Mouse (Mus musculus): ENCODE data around the gene Nadk. TPM values are rescaled to one million over a fixed set of nuclear protein-coding genes. Genes with fewer than 3 reads are reported as not detected.

Nadk gene
- total and polyA plus RNA-seq, 3 experiments: 162 to 204 (median 199) TPM

DNA sequence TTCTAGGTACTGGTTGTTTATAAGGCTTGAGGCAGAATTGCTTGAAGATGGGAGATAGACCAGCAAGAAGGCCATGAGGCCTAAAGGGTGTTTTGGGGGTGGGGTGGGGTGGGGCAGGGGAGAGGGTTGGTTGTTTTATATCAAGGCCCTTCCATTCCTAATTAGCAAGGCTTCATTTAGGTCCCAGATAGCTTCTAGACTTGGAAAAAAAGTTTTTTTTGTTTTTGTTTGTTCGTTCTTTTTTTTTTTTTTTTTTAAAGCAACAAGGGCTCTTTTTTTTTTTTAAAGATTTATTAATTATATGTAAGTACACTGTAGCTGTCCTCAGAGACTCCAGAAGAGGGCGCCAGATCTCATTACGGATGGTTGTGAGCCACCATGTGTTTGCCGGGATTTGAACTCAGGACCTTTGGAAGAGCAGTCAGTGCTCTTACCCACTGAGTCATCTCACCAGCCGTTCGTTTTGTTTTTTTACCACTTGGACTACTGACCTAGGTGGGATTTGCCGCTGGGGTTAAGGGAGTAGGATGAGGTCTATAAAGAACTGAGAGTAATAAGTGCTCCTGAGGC lies 44.1 kb upstream of the Nadk start:
- Histone ChIP-seq H3K4me2 (ENCODE audit: insufficient read depth, low read depth, poor library complexity, severe bottlenecking) (no peak overlapping the region), H3K4me1 (ENCODE audit: control insufficient read depth in 1 of 2, insufficient read depth in 2 of 2) (peaks cover under 1 to 13% of the 10 kb centered on the region in 2 experiments; a peak in 2 of 4 replicates), H3K27ac (ENCODE audit: insufficient read depth, low read depth) (no peak overlapping the region), H3K9ac (ENCODE audit: insufficient read depth, low read depth) (no peak overlapping the region), H3K79me2 (replicated peaks; ENCODE audit: control insufficient read depth, extremely low read depth, insufficient read depth, poor library complexity, severe bottlenecking) (peaks cover 83% of the 10 kb centered on the region), H3K4me3 (replicated peaks in 1 of 3; ENCODE audit: low read depth in 2 of 3, low read length in 2 of 3, poor library complexity in 1 of 3) (no peak overlapping the region), H3K9me3 (replicated peaks; ENCODE audit: low read length) (no peaks in the 10 kb centered on the region), H3K27me3 (replicated peaks) (no peaks in the 10 kb centered on the region), H3K36me3 (replicated peaks in 1 of 2; ENCODE audit: control insufficient read depth in 1 of 2, insufficient read depth in 1 of 2, low read length in 1 of 2) (peaks cover 10 to 58% of the 10 kb centered on the region in 2 experiments)
- TF ChIP-seq ZNF384 (IDR thresholded peaks at IDR 0.05; ENCODE audit: low read depth, low read length): peak; percentile 42; the same call in 1 of the 2 replicates
- no peak for TF ChIP-seq UBTF (IDR thresholded peaks at IDR 0.05; ENCODE audit: low read depth, low read length)
- DNase-seq (ENCODE audit: extremely low read depth): no peak
- dilution Hi-C loops (cut with MboI; ENCODE audit: extremely low pct_ligation_motif_present, extremely low pct_unique_long_range_greater_than_20kb, low sequenced_read_pairs) (no loop called here), in situ Hi-C loops (cut with MboI; ENCODE audit: low pct_ligation_motif_present, low pct_unique_long_range_greater_than_20kb, low sequenced_read_pairs) (loop anchor here (10.0 kb wide), 1 partner anchor 47 kb away; the partner anchor contains the start of gene Nadk)

- in situ Hi-C loops (cut with MboI; ENCODE audit: low pct_ligation_motif_present, low pct_unique_long_range_greater_than_20kb, low sequenced_read_pairs) (no loop called here), dilution Hi-C loops (cut with MboI; ENCODE audit: extremely low pct_ligation_motif_present, extremely low pct_unique_long_range_greater_than_20kb, low sequenced_read_pairs) (no loop called here)
- Histone ChIP-seq H3K4me2 (ENCODE audit: insufficient read depth, low read depth, poor library complexity, severe bottlenecking) (no peak overlapping the region), H3K79me2 (replicated peaks; ENCODE audit: control insufficient read depth, extremely low read depth, insufficient read depth, poor library complexity, severe bottlenecking) (peaks cover 82% of the 10 kb centered on the region), H3K4me1 (ENCODE audit: control insufficient read depth in 1 of 2, insufficient read depth in 2 of 2) (peaks cover 0 to 11% of the 10 kb centered on the region in 2 experiments; a peak in 1 of 4 replicates), H3K36me3 (replicated peaks in 1 of 2; ENCODE audit: control insufficient read depth in 1 of 2, insufficient read depth in 1 of 2, low read length in 1 of 2) (peaks cover 9 to 59% of the 10 kb centered on the region in 2 experiments), H3K27ac (ENCODE audit: insufficient read depth, low read depth) (no peak overlapping the region), H3K27me3 (replicated peaks) (no peaks in the 10 kb centered on the region), H3K9me3 (replicated peaks; ENCODE audit: low read length) (no peaks in the 10 kb centered on the region), H3K9ac (ENCODE audit: insufficient read depth, low read depth) (no peak overlapping the region), H3K4me3 (replicated peaks in 1 of 3; ENCODE audit: low read depth in 2 of 3, low read length in 2 of 3, poor library complexity in 1 of 3) (no peak overlapping the region)
- DNase-seq (ENCODE audit: extremely low read depth): no peak
- TF ChIP-seq POLR2A (IDR thresholded peaks at IDR 0.05; ENCODE audit: low read depth, low read length): peak; percentile 7; the same call in 1 of the 2 replicates
- no peak for TF ChIP-seq RCOR1 (conservative IDR thresholded peaks at IDR 0.05; ENCODE audit: low read depth, low read length)
- no peak for TF ChIP-seq HCFC1 (IDR thresholded peaks at IDR 0.05; ENCODE audit: low read depth, low read length)
Measured at GRCm38 (mm10) chr4:155522327-155522726, 39.9 kb upstream of the Nadk start.

- in situ Hi-C loops (cut with MboI; ENCODE audit: low pct_ligation_motif_present, low pct_unique_long_range_greater_than_20kb, low sequenced_read_pairs): no loop called here
- no peaks in the 10 kb centered on the region for H3K9me3 ChIP-seq (replicated peaks; ENCODE audit: low read length)
- no peak for TF ChIP-seq ZNF384 (IDR thresholded peaks at IDR 0.05; ENCODE audit: low read depth, low read length)
- TF ChIP-seq NRF1 (IDR thresholded peaks at IDR 0.05; ENCODE audit: low read depth, low read length): no peak
- no peak for TF ChIP-seq USF2 (conservative IDR thresholded peaks at IDR 0.05; ENCODE audit: low read depth, low read length)
- dilution Hi-C loops (cut with MboI; ENCODE audit: extremely low pct_ligation_motif_present, extremely low pct_unique_long_range_greater_than_20kb, low sequenced_read_pairs): no loop called here
- no peak overlapping the region for H3K4me3 ChIP-seq (replicated peaks in 1 of 3; ENCODE audit: low read depth in 2 of 3, low read length in 2 of 3, poor library complexity in 1 of 3)
- H3K27ac ChIP-seq (ENCODE audit: insufficient read depth, low read depth): no peak overlapping the region
- H3K9ac ChIP-seq (ENCODE audit: insufficient read depth, low read depth): no peak overlapping the region
- peaks cover 30 to 79% of the 10 kb centered on the region in 2 experiments for H3K36me3 ChIP-seq (replicated peaks in 1 of 2; ENCODE audit: control insufficient read depth in 1 of 2, insufficient read depth in 1 of 2, low read length in 1 of 2)
- no peaks in the 10 kb centered on the region for H3K27me3 ChIP-seq (replicated peaks)
- peaks cover 85% of the 10 kb centered on the region for H3K79me2 ChIP-seq (replicated peaks; ENCODE audit: control insufficient read depth, extremely low read depth, insufficient read depth, poor library complexity, severe bottlenecking)
- no peak for DNase-seq (ENCODE audit: extremely low read depth)
- H3K4me1 ChIP-seq (ENCODE audit: control insufficient read depth in 1 of 2, insufficient read depth in 2 of 2): peaks cover 0 to 9% of the 10 kb centered on the region in 2 experiments; a peak in 1 of 4 replicates
- H3K4me2 ChIP-seq (ENCODE audit: insufficient read depth, low read depth, poor library complexity, severe bottlenecking): no peak overlapping the region
Measured at GRCm38 (mm10) chr4:155525751-155526150, 36.4 kb upstream of the Nadk start.
